Mouse (Mus musculus) monocyte, adult 2 months (primary cell): ENCODE results near the gene Rpp30.

ENCODE experiments used
- DNase-seq, 2 experiments: peaks; one replicate each; pipeline ENCODE4 v3.0.0; 2022; ENCODE audit warnings: low spot score in 2 of 2, low read depth in 1 of 2

The Rpp30 gene

DNA sequence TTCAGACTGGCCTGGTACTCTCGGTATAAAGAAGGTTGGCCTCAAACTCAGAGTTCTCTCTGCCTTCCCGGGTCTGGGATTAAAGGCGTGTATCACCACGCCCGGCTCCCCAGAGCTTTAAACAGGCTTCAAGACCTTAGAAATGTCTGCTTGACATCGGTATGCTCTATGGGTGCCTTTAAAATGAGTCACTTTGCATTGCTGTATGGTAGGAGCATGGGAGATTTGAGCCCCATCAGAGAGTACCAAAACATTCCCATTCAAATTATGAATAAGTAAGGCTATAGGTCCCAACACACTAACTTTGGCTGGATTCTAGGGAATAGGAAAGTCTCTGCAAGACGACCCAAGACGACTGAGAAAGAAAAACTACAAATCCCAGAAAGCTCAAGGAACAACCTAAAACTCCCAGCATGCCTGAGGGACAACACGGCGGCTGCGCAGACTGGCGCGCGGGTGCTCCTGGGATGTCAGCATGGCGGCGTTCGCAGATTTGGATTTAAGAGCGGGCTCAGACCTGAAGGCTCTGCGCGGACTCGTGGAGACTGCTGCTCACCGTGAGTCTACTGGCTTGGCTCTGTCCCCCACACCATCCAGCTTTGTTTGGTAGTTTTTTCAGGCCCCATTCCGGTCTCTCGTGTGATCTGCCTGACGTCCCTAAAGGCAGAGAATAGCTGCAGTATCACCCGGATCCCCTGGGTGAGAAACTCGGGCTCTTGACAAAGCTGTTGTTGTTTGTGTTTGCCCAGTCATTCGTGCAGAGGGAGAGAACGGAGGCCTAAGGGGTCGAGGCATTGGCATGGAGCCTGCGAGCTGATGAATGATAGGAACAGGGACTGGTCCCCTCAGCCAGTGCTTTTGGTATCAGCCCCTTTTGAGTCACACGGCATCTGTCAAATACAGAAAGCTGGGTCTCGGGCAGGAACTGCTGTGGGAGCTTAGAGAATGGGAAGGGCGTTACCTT is at the start of gene Rpp30:
Gene Rpp30 (plus strand): TSS at position 455 of the 964 bp plus-strand sequence.
- peak; percentile 49 to 55 for DNase-seq

DNA sequence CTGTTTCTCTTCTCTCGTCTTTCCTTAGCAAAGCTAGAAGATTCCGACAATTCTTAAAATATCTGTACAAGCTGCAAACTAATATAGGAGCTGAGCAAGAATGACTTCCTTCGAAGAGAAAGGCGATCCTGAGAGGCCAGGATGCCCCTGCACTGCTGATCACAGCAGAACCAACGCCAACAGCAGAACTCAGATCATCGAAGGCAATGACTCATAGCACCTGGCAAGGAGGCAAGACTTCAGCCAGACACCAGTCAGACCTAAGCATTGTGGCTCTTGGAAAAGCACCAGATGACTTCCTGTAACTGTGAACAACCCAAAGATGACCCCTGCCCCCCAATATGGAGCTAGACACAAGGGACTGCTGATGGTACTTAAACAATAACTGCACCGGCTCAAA is 37.5 kb upstream of the Rpp30 start:
- DNase-seq: no peak

DNA sequence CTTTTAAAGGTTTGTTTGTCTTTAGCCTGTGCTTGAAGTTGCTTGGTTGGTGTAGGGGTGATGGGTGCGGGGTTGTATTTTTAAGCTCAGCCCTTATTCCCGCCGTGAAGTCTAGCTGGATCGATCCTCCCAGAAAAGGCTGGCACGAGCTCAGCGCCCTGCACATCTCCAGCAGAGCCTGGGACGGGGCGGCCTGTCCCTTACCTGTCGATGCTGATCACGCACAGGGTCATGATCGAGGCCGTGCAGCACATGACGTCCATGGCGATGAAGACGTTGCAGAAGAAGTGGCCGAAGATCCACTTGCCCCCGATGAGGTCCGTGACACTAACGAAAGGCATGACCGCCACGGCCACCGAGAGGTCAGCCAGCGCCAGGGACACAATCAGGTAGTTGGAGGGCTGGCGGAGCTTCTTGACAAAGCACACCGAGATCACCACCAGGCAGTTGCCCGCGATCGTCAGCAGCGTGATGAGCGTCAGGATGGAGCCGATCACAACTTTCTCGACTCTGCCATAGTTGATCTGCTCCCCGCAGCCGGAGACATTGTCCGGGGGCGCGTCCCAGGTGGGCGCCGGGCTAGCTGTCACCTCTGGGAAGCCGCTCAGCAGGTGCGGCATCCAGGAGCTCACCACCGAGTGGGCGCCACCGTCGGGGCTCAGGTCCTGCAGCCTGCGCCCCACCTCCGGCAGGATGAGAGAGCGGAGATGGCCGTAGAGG is 26.9 kb upstream of the Rpp30 start:
- no peak for DNase-seq

DNA sequence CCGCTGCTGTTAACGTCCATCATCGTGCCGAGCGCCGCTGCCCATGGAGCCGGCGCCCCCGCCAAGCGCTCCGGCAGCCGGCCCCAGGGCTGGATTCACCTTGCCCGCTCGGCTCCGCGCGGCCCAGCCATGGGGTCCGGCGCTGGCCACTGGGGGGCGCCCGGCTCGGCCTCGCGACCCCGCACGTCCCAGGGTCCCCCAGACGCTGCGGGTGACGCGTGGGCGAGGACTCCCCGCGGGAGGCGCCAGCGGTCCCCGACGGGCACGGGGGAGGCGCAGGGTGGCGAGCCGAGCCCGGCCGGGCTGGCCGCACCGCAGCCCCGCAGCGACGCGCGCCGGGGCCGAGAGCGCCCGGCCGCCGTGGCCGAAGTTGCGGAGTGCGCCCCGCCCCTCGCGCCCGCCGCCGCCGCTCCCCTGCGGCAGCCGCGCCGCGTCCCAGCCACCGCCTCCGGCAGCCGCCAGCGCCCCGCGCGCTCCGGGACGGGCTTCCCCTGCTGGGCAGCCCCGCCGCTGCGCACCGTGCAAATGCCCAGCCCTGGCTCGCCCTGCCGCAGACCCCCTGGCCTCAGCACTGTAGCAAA is 26.2 kb upstream of the Rpp30 start, which contains the start of gene Htr7:
Gene Htr7 (minus strand): TSS at position 277 of the 581 bp plus-strand sequence.
- no peak for DNase-seq

DNA sequence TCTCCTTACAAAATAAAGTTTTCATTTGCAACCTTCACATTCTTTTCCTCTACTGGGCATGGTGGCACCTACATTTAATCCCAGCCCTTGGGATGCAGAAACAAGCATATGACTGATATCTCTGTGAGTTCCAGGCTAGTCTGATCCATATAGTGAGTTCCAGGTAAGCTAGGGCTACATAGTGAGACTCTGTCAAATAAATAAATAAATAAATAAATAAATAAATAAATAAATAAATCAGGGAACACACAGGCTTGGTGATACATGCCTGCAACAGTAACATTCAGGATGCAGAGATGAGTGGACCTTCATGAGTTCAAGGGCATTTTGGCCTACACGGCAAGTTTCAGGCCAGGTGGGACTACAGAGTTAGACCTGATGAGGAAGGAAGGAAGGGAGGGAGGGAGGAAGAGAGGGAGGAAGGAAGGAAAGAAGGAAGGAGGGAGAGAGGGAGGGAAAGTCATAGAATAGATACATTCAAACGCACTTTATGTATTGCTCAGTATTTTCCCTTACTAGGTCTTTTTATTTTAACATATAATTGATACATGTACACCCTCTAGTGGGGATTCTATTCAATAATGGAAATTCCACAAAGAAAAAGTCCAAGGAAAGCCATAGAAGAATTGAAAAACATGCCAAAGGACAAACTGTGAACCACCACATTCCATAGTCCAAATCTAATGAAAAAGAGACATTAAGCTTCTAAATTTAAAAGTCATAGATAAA is 20.6 kb upstream of the Rpp30 start:
- DNase-seq: no peak

DNA sequence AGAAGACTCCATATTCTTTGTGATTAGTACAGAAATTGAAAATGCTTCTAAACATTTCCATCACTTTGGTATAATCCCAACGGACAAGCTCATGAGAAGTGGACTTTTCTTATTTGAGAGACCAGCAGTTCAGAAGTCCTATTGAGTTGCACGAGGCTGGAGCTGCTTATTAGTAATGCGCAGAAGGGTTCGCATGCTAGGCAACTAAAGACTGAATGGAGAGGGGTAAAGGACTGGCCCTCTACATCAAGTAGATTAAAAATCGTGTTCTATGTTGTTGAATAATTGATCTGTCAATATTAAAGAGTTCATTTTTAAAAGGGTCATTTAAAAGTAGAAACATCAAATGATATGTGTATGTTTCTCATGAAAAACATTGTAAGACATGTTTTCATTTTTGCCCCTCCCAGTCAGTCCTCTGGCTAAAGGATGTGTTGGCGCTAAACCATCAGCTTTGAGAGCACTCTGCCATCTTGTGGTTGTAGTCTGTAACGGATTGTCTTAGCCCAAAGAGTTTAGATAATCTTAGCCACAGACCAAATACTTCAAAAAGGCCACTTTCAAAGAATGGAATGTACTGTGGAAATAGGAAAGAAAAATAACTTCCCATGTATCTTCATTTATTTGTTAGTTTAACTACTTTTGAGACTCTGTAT is 782 bp upstream of the Rpp30 start:
- no peak for DNase-seq

DNA sequence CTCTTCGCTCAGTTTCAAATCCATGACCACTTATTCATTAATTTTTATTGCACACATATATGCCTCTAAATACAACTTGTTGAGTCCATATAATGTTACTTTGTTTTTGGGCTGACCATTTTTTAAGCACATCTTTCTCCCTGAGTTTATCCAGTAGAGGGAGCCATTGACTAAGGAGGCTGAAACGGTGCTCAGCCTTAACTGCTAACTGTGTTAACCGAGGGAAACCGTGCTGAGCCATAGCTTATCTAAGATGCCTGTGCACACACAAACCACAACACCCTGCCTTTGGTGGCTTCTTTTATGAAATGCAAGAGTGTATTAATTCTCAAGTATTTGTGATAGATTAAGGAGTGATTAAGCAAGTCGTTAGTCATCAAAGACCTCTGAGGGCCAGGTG is 7.3 kb downstream of the Rpp30 start:
- no peak for DNase-seq

DNA sequence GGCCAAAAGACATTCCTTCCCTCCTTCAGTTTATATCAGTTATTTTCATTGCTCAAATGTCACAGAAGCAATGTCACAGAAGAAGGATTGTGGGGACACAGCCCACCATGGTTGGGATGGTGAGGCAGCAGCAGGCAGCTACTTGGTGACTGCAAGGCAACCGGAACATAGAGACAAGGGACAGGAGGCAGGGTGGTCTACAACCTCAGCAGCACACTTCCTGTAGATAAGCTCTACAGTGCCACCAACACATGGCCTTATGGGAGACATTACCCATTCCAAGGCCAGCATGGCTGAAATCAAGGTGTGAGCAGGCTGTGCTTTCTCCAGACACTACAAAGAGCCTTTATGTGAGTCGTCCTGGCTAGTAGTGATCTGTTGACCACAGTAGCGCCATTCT is 13.7 kb downstream of the Rpp30 start:
- no peak for DNase-seq

DNA sequence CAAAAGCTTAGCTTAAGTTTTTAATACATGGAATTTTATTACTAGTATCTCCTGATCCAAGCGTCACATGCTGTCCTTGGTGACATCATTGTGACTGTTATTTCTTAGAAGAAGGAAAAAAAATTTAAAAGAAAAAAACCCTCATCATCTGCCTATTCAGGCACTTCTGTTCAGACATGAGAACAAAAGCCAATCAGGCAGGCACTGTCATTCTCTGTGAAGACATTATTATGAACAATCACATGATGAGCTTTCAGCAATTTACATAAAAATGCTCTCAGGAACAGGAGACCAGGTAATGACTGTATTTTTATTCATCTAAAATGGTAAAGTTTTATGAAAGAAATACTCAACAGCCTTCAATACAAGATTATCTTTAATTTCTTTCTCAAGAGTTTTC is 14.7 kb downstream of the Rpp30 start:
- DNase-seq: no peak

DNA sequence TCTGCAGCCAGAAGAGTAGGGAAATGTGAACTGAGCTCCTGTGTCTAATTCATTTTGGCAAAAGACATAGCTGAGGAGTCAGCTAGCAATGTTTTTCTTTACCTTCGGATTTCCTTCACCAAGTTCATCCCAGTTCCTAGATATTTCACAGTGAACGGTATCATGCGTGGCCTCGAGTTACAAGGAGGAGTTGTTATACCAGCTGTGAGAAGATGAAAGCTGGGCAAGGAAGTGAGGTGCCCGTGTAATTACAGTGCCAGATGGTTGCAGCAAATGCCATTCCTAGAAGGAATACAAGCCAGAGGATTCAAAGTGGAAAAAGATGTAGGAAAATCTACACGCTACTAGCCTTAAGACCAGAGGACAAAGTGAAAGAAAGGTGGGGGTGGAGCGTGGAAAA is 15.4 kb downstream of the Rpp30 start:
- DNase-seq: no peak

DNA sequence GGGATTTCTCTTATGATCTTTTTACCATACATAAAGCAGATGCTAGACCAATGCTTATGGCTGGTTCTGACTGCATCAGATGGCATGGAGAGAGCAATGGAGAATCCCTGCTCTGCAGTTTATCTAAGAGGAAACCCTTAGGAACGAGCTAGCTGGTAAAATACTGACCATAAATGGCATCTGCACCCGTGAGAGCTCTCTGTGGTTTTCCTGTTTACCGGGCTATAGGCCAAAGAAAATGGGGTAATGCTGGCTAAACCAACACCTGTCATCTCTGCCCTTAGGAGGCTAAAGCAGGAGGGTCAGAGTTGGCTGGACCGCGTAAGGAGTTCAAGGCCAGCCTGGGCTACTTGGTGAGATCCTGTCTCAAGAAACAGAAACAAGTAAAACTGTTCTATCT is 20.4 kb downstream of the Rpp30 start:
- DNase-seq: no peak

DNA sequence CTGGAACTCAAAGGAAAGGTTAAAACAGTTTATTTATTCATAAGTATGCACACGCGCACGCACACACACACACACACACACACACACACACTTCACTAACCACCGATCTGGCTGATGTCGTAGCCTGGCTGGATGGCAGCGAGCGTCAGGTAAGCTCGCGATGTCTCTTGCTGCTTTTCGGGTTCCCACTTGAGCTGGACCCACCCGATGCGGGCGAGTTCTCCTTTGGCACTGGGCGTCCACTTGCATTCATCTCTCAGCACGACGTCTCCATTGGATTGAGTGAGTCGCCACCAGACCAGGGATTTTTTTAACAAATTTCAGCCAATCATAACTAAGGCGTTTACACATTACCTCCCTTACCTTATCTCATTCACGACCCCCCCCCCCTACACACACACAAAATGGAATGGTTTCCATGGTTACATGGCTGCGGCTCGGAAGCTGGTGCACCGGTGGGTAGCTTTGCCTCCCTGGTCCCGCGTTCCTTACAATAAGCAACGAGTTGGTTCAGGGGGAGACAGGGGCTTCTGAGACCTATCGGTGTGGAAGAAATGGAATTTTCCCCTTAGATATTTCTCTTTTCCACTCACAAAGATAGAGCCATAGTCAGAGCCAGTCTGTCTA is 25.9 kb downstream of the Rpp30 start:
- DNase-seq: no peak

DNA sequence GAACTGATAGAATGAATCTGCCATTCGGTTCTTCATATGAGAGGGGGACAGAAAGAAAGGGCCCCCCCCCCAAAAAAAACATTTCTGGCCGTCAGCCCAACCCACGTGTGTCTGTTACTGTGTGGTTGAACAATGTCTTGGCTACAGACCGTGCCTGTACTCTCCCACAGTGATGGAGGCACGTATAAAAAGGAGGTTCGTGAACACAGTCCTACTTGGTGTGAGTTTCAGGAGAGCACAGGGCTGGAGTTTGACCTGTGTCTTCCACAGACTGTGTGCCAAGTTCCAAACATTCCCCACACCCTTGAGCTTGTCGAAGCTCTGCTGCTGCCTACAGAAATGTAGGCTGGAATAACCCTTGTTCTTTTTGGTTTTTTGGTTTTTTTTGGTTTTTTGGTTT is 26.9 kb downstream of the Rpp30 start:
- no peak for DNase-seq

DNA sequence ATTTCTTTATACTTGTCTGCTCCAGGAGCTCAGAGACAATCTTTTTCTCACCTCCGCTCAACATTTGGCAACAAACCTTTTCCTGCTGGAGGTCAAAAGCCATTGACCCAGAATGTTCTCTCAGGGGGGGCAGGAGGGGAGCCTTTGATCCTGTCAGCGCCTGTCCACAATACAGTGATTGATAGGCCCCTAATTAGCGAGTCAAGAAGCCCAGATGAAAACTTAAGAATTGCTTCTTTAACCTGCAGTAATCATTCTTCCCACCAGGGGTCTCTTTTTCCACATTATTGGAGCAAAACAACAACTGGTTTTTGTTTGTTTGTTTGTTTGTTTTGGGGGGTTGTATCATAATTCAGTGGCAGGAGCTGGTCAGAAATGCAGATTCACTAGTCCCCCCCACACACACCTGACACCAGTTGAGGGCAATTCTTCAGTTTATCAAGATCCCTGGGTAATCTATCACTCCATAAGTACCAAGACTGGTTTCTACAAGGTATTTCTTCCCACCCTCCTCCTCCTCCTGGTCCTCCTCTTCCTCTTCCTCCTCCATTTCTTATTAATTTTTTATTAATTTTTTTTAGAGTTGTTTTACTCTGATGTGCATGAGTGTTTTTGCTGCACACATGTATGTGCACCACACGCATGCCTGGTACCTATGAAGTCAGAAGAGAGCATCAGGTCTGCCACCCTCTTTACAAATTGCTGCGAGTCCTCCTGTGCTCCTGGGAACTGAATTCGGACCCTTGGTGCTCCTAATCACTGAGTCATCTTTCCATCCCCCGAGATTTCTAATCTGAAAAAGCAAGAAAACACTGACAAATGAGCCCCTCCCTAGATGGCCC is 27.8 kb downstream of the Rpp30 start:
- no peak for DNase-seq

DNA sequence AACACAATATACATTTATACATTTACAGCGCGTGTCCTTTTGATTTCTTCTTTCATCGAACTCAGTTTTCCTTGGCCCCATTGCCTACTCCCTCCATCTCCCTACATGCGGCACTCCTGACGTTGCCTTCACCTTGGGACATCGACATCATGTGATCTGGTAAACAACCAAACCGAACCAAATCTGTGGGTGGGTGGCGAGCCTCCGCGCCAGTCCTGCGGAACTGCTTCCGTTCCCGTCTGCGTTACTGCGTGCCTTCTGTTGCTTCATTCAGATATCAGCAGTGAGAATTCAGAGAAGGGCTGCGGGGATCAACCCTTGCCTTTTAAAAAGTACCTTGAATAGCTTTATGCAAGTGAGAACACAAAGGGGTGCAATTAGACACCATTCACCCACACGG is 28.5 kb downstream of the Rpp30 start:
- DNase-seq: no peak

DNA sequence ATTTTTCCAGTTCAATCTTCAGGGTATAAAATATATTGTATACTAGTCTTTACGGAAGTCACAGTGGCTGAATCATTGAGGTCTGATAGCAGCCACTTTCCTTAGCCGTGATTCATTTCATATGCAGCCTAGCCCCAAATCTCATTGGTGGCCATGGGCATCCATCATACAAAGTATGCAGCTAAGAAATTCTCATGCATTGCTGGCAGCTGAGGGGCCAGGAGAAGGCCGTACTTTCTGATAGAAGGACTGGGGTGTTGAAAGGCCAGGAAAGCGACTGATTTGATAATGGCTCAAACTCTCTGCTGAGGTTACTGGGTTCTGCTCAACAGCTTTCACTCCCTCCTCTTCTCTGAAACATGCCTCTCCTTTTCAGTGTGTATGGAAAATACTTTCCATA is 32.7 kb downstream of the Rpp30 start:
- DNase-seq: no peak

DNA sequence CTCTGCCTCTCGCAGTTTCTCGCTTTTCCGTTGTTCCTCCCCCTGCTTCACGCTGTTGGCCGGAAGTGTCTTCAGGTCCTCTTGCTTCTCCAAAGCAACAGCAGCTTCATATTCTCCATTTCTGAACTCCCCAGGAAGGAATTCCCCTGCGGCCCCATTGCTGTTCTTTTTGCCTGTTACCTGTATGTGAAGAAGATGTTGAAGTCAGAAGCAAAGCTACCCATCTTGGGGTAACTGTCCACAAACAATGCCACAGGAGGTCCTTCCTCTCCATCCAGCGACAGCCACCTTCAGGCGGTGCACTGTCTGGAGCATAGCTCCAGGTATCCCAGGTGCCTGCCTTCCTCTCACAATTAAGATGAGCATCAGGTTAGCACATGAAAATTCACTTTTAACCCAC is 35.7 kb downstream of the Rpp30 start:
- no peak for DNase-seq

DNA sequence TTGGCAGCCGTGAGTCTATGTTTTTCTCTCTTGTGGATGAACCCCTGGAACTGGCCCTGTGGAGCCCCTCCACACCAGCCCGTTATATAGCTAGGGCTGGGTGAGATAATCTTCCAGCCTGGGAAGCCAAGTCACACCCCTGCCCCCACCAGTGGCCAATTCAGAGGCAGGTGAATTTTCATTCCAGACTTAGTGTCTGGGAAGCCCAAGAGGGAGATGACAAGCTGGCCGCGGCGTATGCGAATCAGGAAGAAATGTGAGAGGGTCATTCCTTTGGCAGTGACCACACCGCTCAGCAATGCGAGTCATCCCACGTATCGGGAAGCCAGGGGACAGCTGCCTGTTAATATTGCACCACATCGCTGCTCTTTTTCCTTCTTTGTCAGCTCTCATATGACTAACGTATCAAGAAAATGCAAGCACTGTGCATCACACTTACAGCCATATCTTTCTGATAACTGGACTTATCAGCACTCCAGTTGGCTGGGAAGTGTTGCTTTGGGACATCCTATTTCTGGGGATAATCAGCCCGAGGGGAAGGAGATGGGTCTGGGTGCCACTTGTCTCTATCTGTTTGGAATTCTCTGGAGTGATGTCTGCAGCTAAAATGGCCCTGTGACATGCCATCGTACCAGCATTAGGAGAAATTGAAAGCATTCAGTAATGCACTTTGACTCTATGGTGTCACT is 36.4 kb downstream of the Rpp30 start, which contains the start of gene Ankrd1:
Gene Ankrd1 (minus strand): TSS at position 317 of the 689 bp plus-strand sequence.
- no peak for DNase-seq

DNA sequence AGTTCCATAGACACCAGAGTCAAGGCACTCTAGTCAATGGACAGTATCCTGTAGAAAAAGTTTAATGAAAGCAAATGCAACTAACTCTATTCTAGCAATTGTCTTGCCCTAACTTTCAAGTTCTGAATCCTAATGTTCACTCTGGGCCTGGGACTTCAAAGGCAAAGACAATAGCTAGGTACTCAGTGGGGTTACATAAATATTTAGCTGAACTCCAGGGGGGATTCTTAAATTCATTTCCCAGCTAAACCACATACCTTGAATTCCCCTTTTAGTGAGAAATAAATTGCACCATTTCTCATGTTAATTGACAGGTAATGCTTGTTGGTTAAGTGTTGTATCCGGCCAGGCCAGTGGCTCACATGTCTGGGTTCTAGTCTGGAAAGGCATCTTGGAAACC is 40.7 kb downstream of the Rpp30 start:
- DNase-seq: no peak
